Mouse (Mus musculus): Measurements from ENCODE around the gene Fbxo2.
"Not testable (repeated sequence)": the region's sequence is repeated elsewhere in the genome, so short reads cannot be mapped to it uniquely, and the experiment has no call there.

Fbxo2 gene

DNA sequence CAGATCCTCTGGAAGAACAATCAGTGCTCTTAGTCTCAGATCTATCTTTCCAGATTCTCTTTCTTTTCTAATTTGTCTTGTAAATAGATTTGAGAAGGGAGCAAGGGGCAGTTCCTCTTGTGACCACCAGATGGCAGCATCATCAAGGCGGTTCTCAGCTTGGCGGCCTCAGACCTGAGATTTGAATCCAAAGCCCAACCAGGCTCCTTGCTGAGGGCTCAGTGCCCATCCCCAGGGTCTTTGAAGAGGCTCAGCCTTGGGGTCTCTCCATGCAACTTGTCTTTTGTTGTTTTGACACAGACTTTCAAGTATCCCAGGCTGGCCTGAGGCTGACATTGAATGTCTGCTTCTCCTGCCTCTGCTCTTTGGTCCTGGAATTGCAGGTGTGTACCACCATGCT, 10.4 kb downstream of the Fbxo2 start:
- in situ Hi-C loops (cut with MboI, MseI) = loop anchor here (5.0 to 25.0 kb wide), 4 partner anchors 116 to 441 kb away; partner anchors contain the start of genes Disp3 and Masp2

DNA sequence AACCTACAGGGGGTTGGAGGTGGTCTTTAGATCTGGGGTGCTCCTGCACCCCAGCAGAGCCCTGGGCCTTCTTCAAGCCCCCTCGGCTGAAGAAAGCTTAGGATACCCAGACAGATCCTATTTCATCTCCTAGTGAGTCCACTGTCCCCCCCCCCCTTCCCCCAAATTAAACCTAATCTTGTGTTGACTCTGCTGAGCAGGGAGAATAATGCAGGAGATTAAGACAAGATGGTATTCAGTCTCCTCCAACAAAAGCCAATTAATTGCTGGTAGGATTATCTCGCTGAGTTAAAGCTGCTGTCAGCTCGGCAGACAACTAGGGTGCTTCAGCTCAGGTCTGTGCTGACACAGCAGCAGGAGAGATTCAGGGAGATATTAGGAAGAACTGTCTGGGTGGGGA, 10.8 kb downstream of the Fbxo2 start:
- in situ Hi-C loops (cut with MboI, MseI) = loop anchor here (5.0 to 25.0 kb wide), 4 partner anchors 116 to 441 kb away; partner anchors contain the start of genes Disp3 and Masp2

DNA sequence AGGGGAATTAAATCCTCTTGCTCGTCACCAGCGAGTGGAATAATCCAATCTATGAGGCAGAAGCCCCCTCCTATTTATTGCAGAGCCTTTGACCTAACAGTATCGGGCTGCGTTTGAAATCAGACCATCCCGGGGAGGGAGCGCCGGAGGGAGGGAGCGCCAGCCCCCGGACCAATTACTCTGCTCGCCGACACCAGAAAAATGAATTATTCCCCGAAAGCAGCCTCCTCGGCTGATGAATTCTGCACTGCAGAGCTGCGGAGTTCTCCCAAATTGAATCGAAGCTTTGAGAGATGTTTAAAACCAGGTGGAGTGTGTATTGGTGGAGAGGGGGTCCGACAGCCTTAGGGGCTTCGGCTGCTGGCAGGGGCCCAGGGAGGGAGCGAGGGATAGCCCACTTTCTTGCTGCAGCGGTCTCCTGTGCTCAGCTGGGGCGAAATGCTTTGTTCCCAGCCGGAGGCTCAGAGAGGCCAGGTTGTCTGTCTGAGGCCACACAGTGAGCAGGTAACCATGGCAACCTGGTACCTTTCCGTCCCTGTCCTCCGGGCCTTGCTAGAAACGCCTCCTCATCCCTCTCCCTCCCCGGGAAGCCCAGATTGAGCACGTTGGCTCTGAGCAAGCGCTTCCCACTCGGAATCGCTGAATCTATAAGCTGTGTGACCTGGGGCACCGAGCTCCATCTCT, 13.5 kb downstream of the Fbxo2 start:
- in situ Hi-C loops (cut with MboI, MseI) = loop anchor here (5.0 to 25.0 kb wide), 4 partner anchors 113 to 438 kb away; partner anchors contain the start of genes Disp3 and Masp2

DNA sequence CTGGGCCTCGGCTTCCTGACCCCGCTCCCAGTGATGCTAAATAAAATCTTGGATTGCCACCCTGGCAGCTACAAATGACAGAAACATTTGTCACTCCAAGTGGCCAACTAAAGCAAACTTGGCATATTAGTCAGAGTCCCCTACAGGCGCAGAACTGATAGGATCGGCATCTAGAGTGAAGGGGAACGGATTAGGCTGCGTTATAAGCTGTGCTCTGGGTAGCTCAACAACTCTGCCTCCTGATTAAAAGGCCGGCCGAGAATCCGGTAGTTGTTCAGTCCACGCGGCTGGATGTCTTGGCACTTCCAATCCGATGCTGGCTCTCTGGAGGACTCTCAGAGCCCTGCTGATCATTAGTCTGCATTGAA, 14.1 kb downstream of the Fbxo2 start:
- in situ Hi-C loops (cut with MboI, MseI) = loop anchor here (5.0 to 25.0 kb wide), 4 partner anchors 113 to 438 kb away; partner anchors contain the start of genes Disp3 and Masp2

DNA sequence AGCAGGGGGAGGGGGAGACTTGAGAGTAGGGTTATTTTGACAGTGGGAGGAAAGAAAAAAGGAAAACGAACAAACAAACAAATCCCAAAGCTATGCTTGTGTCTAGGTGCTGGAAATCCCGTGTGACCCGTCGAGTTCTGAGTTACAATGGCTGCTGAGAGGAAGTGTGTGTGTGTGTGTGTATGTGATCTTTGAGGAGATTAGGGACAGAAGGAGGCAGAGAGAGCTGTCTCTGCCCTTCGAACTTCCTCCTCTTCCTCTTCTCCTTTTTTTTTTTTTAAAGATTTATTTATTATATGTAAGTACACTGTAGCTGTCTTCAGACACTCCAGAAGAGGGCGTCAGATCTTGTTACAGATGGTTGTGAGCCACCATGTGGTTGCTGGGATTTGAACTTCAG, 16.2 kb downstream of the Fbxo2 start:
- in situ Hi-C loops (cut with MboI, MseI) = loop anchor here (10.0 kb wide), 1 partner anchor 208 kb away; no protein-coding TSS in a partner anchor

DNA sequence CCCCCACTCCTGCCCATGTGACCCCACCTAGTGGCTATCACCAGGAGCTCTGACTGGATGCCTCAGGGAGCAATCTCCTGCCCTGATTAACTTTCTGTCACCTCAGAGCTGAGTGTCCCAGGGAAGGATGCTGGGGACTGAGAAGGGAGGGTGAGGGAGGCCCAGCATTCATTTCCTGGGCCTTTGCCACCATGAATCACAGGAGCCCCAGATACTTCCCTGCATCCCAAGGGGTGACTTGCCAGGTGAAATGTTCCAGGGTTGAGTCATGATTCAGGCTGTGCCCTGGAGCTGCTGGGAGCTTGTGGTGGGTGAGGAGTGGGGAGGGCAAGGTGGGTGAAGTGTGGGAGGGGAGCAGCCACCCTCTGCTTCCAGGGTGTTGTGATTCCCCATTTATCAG, 17.3 kb downstream of the Fbxo2 start:
- in situ Hi-C loops (cut with MboI, MseI) = loop anchor here (10.0 kb wide), 1 partner anchor 207 kb away; no protein-coding TSS in a partner anchor

DNA sequence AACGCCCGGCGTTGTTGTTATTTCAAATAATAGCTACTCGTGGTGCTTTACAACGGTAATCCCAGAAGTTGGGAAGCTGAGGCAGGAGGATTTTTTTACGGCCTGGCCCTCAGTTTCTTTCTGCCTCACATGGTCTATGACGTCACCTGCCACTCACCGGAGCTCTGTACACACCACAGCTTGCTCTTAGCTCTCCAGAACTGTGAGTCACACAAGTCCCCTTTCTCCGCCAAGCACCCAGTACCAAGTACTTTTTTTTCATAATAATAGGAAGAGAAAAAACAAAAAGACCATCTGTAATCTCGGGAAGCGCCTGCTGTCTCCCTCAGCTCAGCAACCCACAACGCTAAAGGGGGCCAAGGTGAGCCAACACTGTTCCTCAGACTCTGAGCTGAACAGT, 21.1 kb downstream of the Fbxo2 start:
- in situ Hi-C loops (cut with MboI, MseI) = no loop called here

DNA sequence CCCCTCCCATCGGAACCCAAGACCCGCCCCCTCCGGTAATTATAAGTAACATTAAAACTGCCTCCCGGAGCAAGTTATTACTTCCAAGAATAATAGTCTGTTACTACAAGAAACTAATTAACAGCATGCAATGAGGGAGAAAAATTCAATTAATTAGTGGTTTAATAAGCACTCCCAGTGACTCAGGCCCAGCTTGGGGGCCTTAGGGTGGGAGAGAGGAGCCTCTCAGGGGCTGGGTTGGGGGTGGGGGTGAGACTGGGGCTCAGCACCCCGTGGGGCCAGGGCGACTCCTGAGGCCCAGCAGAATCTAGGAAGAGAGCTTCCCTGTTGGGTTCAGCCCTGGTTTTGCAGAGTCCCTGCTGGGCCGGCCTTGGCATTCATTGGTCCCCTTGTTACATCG, 21.9 kb downstream of the Fbxo2 start:
- in situ Hi-C loops (cut with MboI, MseI) = no loop called here

DNA sequence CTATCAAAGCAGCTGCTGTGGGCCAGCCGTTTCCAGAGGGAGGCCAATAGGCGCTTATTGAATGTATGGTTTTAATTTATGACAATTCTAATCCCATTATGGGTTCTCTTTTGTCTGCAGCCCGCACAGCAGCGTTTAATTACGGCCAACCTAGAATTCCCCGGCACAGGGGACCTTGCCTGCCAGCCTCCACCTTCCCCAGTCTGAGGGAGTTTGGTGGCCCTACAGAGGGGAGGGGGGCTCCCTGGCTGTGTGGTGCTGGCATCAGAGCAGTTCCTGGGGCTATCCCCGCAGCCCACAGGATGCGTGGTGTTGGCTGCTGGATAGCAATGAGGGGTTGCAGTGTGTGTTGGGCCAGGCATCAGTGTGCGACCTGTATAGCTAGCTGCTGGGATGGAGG, 24.1 kb downstream of the Fbxo2 start:
- in situ Hi-C loops (cut with MboI, MseI) = no loop called here

DNA sequence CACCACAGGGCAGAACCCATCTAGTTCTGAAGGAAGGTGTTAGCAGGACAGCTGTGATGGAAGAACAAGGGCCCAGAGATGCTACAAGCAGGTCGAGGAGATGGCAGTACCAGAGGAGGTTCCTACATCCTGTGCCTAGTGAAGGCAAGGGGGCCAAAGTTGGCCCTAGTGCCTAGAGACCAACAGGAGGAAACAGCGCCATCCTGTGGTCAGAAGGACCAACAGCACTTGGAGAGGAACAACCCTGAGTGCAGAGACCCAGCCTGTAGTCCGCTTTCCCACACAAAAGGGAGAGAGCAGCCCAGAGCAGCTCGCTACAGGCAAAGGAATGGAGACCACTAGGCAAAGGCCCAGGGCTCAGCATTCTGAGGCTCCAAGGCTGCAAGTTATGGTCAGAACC, 25.4 kb downstream of the Fbxo2 start:
- in situ Hi-C loops (cut with MboI, MseI) = no loop called here

DNA sequence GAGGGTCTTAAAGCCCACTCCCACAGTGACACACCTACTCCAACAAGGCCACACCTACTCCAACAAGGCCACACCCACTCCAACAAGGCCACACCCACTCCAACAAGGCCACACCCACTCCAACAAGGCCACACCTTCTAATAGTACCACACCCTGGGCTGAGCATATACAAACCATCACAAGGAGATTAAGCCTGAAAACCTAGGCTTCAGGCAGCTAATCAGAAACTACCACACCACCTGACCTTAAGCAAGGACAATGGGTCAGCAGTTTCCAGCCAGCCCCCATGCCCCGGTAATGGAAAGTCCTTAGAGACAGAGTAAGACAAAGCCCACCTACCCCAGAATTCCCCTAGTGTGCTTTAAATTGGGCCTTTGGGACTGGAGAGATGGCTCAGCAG, 28.3 kb downstream of the Fbxo2 start:
- in situ Hi-C loops (cut with MboI, MseI) = not testable (repeated sequence)

DNA sequence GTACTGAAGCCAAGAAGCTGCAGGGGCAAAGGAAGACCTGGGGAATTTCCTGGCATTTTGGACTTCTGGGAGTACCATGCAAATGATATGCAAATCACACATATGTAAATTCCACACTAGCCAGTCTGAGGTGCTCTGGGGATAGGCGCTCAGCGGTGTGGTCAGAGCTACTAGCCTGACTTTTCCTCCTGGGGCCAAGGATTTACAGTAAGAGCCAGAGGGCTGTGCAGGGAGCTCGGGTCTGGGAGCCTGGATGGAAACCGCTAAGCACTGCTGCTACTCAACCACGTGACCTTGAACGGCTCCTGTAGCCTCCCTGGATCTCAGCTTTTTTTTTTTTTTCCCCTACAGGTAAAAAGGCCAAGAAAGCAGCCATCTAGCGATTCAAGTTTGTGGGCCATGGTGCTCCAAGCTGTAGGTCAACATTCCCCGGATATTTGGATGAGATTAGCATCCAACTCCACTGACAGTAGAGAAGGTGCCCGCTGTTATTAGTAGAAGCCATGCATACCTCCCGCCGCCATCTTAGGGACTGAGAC, 32.4 kb downstream of the Fbxo2 start:
- in situ Hi-C loops (cut with MboI, MseI) = no loop called here

DNA sequence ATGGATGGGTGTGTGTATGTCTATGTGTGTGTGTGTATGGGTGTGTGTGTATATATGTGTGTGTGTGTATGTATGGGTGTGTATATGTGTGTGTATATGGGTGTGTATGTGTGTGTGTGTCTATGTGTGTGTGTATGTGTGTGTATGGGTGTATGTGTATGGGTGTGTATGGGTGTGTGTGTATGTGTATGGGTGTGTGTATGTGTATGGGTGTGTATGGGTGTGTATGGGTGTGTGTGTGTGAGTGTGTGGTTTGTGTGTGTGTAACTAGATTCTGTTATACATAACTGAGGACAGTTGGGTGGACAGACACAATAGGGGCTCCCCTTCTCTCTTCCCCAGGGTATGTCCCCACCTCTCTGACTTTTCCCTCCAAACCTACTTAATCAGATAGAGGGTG, 34.0 kb downstream of the Fbxo2 start:
- in situ Hi-C loops (cut with MboI, MseI) = no loop called here

DNA sequence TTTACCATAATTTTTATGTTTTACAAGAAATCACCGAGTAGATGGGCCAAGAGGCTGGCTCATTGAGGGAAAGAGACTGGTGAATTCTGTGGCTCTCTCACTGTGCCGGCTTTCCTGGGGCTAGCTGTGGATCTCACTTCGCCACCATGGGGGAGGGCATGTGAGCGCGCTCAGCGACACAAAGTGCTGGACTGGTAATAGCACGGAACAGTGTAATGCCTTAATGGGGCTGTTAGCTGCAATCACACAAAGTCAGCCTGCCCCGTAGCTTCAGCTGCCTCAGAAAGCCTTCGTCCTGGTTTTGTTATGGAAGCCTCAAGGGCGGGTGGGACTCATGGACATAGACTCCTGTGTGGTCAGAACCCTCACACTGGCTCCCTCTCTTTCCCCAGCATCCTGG, 38.3 kb downstream of the Fbxo2 start:
- in situ Hi-C loops (cut with MboI, MseI) = no loop called here

DNA sequence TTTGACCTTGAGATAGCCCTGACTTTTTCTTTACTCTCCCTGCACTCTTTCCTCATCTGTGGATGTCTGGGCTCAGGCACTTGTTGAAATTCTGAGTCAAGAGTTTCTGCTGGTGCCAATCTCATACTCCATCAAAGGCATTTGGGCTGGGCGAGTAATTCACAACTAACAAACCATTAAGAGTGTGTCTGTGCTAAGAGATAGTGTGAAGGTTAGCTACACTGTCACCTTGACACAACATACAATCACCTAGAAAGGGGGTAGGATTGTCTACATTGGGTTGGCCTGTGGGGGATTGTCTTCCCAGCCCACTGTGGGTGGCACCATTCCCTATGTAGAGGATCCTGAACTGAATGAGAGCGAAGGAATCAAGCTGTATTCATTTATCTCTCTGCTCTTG, 43.1 kb downstream of the Fbxo2 start:
- in situ Hi-C loops (cut with MboI, MseI) = no loop called here

DNA sequence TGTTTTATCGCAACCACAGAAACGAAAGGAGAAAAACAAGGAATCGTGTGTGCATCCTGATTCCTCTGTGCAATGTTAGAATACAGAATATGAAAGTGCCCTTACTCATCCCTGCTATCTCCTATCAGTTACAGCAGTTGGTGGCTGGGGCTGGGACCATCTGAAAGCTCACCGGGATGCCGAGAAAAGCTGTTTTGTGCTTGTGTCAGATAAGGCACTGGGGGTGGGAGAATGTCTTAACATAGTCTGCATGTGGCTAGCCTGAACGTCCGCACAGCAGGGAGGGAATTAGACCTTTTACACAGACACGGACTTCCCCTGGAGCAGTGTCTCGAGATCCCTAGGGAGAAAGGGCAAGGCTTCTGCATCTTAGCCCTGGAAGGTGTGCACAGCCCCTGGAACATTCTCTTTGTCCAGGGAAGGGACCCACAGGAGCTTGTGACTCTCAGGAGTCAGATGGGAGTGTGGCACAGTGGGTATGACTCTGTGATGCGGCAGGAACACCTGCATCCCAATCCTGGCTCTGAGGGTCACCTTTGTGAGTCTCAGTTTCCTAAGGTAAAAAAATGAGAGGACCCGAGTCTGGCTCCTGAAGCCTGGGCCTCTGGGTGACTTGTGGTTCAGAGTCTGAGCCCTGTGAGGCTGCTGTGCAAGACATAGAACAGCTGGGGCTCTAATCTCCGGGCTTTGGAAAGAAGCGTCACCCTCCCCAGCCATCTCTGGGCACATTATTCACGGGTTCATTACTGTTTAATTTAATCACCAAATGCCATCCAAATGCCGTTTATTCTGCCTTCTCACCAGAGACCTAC, 43.8 kb downstream of the Fbxo2 start:
- in situ Hi-C loops (cut with MboI, MseI) = no loop called here

DNA sequence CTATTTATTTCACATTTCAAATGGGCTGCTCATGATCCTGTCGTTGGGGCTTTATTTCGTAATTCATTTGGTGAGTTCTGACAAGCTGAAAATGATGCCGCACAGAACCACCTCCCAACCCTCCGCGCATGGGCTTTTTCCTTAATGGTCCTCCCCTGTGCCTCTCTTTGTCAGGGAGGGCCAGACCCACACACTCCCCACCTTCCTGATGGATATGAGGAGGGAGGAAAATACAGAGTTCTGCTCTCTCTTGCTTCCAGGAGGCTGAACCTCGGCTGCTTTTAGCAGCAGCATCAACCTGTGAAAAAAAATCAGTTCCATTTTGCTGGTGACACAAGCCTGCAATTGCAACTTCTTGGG, 44.4 kb downstream of the Fbxo2 start:
- in situ Hi-C loops (cut with MboI, MseI) = no loop called here

DNA sequence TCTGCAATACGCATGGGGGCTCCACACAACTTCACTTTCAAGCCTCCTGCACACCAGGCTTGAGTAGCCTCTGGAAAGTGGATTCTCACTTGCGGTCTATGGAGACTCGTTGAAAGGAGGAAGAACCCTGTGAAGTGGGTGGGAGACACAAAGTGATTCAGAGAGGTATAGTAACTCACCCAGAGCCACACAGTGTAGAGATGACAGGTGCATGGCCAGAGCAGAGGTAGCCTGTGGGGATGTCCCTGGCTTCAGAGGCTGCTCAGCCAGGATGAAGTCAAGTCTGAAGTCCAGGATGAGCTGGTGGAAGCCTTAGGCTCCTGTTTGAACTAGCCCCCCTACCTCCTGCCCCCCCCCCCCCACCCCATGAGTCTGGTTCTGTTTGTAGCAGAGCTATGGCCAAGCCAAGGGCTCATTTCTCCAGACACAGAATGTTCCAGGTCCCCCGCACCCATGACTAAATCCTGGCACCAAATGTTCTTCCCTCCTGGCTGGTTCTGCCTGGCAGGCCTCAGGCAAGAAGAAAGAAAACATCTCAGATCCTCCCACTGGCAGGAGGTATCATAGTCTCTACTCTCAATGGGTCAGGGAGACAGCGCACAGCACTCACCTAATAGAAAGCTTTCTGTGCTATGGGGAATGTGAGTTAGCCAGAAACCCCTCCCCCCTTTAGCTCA, 54.2 kb downstream of the Fbxo2 start:
- in situ Hi-C loops (cut with MboI, MseI) = no loop called here

DNA sequence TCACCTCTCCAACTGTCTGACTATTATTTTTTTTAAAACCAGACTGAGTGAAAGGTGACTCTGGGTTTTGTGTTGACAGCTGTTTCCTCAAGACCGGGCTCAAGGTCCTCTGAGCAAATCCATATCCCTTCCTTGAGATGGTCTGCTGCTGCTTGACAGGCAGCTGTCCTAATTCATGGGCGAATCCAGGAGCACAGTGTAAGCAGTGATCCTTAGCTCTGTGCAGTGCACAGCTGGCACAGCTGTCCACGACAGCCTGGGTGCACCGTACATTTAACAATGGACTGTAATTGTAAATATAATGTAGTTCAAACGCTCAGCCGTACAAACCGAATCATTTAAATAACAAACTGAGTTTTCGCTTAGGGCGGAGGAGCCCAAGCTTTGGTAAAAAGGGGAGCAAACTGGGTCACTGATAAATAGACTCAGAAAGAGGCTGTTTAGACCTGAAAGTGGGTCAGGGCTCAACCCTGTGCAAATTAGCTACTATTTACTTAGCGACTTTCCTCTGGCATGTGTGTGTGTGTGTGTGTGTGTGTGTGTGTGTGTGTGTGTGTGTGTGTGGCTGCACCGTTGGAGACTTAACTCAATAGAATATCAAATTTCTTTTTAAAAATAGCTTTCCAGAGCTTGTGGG, 55.0 kb downstream of the Fbxo2 start:
- in situ Hi-C loops (cut with MboI, MseI) = no loop called here

Measured in T-helper 2 cell (primary cell).